Mouse (Mus musculus): ENCODE data around the gene Slc19a1. TPM values are rescaled to one million over a fixed set of nuclear protein-coding genes. Genes with fewer than 3 reads are reported as not detected.

Slc19a1 gene
- polyA plus RNA-seq, 1 experiment from 2014 or later, result 8.1 TPM

- ATAC-seq (no peak), DNase-seq (ENCODE audit: low spot score) (no peak)
- no peak overlapping the region for H3K4me2 ChIP-seq (replicated peaks; ENCODE audit: low read depth, low read length)
- H3K27me3 ChIP-seq (replicated peaks; ENCODE audit: insufficient read depth, low read length), result no peaks in the 10 kb centered on the region
- TF ChIP-seq EP300 (IDR thresholded peaks at IDR 0.05) (no peak), CTCF (IDR thresholded peaks at IDR 0.05) (no peak)
- H3K9ac ChIP-seq (replicated peaks; ENCODE audit: low read depth), result no peak overlapping the region
- 87% methylated on average over 7 of the region's 7 CpGs for WGBS
- no peaks in the 10 kb centered on the region for H3K4me1 ChIP-seq (ENCODE audit: insufficient read depth, low read depth, low read length)
- no peak overlapping the region for H3K27ac ChIP-seq (ENCODE audit: low read length)
- H3K9me3 ChIP-seq (ENCODE audit: low read length), result no peaks in the 10 kb centered on the region
- H3K36me3 ChIP-seq (ENCODE audit: insufficient read depth, low read length), result peaks cover 3% of the 10 kb centered on the region; the same call in 1 of the 2 replicates
- H3K4me3 ChIP-seq (ENCODE audit: low read depth, low read length), result no peak overlapping the region
These were observed 36.4 kb downstream of the Slc19a1 start for GRCm38 (mm10) chr10:77068469-77068868.

GRCm38 (mm10) chr10:77070072-77070471 is 38.0 kb downstream of the Slc19a1 start:
- 51% methylated on average over 4 of the region's 4 CpGs for WGBS
- Histone ChIP-seq H3K4me1 (ENCODE audit: insufficient read depth, low read depth, low read length) (no peaks in the 10 kb centered on the region), H3K4me3 (ENCODE audit: low read depth, low read length) (no peak overlapping the region), H3K9ac (replicated peaks; ENCODE audit: low read depth) (no peak overlapping the region), H3K36me3 (ENCODE audit: insufficient read depth, low read length) (peaks cover 5% of the 10 kb centered on the region; the same call in 1 of the 2 replicates), H3K9me3 (ENCODE audit: low read length) (no peaks in the 10 kb centered on the region), H3K27me3 (replicated peaks; ENCODE audit: insufficient read depth, low read length) (no peaks in the 10 kb centered on the region), H3K4me2 (replicated peaks; ENCODE audit: low read depth, low read length) (no peak overlapping the region), H3K27ac (ENCODE audit: low read length) (no peak overlapping the region)
- DNase-seq (ENCODE audit: low spot score) (peak; percentile 51), ATAC-seq (peak; percentile 53)
- no peak for TF ChIP-seq EP300 (IDR thresholded peaks at IDR 0.05)
- peak; percentile 81 for TF ChIP-seq CTCF (IDR thresholded peaks at IDR 0.05)

- no peak for ATAC-seq
- Histone ChIP-seq H3K4me1 (ENCODE audit: insufficient read depth, low read depth, low read length) (no peaks in the 10 kb centered on the region), H3K27ac (ENCODE audit: low read length) (no peak overlapping the region), H3K9ac (replicated peaks; ENCODE audit: low read depth) (no peak overlapping the region), H3K4me3 (ENCODE audit: low read depth, low read length) (no peak overlapping the region), H3K4me2 (replicated peaks; ENCODE audit: low read depth, low read length) (no peak overlapping the region), H3K27me3 (replicated peaks; ENCODE audit: insufficient read depth, low read length) (no peaks in the 10 kb centered on the region), H3K36me3 (ENCODE audit: insufficient read depth, low read length) (peaks cover 5% of the 10 kb centered on the region; the same call in 1 of the 2 replicates), H3K9me3 (ENCODE audit: low read length) (no peaks in the 10 kb centered on the region)
- TF ChIP-seq CTCF (IDR thresholded peaks at IDR 0.05), result no peak
- TF ChIP-seq EP300 (IDR thresholded peaks at IDR 0.05), result no peak
- no peak for DNase-seq (ENCODE audit: low spot score)
- 64% methylated on average over 4 of the region's 4 CpGs for WGBS
These were observed 42.4 kb downstream of the Slc19a1 start for GRCm38 (mm10) chr10:77074276-77074974.

- Histone ChIP-seq H3K9me3 (ENCODE audit: low read length) (no peaks in the 10 kb centered on the region), H3K4me3 (ENCODE audit: low read depth, low read length) (no peak overlapping the region), H3K4me1 (ENCODE audit: insufficient read depth, low read depth, low read length) (no peaks in the 10 kb centered on the region), H3K9ac (replicated peaks; ENCODE audit: low read depth) (no peak overlapping the region), H3K27me3 (replicated peaks; ENCODE audit: insufficient read depth, low read length) (no peaks in the 10 kb centered on the region), H3K27ac (ENCODE audit: low read length) (no peak overlapping the region), H3K36me3 (ENCODE audit: insufficient read depth, low read length) (peaks cover 2% of the 10 kb centered on the region; the same call in 1 of the 2 replicates), H3K4me2 (replicated peaks; ENCODE audit: low read depth, low read length) (no peak overlapping the region)
- DNase-seq (ENCODE audit: low spot score) (no peak), ATAC-seq (no peak)
- TF ChIP-seq EP300 (IDR thresholded peaks at IDR 0.05) (no peak), CTCF (IDR thresholded peaks at IDR 0.05) (no peak)
- WGBS, result 95% methylated on average over 4 of the region's 4 CpGs
These were observed 46.4 kb downstream of the Slc19a1 start for GRCm38 (mm10) chr10:77078456-77078855.

- Histone ChIP-seq H3K27ac (ENCODE audit: low read length) (no peak overlapping the region), H3K27me3 (replicated peaks; ENCODE audit: insufficient read depth, low read length) (no peaks in the 10 kb centered on the region), H3K4me2 (replicated peaks; ENCODE audit: low read depth, low read length) (no peak overlapping the region), H3K9ac (replicated peaks; ENCODE audit: low read depth) (no peak overlapping the region), H3K9me3 (ENCODE audit: low read length) (no peaks in the 10 kb centered on the region), H3K4me3 (ENCODE audit: low read depth, low read length) (no peak overlapping the region), H3K36me3 (ENCODE audit: insufficient read depth, low read length) (no peaks in the 10 kb centered on the region), H3K4me1 (ENCODE audit: insufficient read depth, low read depth, low read length) (no peaks in the 10 kb centered on the region)
- whole genome bisulfite sequencing, result 73% methylated on average over 8 of the region's 8 CpGs
- ATAC-seq, result no peak
- no peak for DNase-seq (ENCODE audit: low spot score)
- TF ChIP-seq CTCF (IDR thresholded peaks at IDR 0.05), result no peak
- TF ChIP-seq EP300 (IDR thresholded peaks at IDR 0.05), result no peak
These were observed 46.9 kb downstream of the Slc19a1 start for GRCm38 (mm10) chr10:77078961-77079360.

GRCm38 (mm10) chr10:77082453-77082852 is 50.4 kb downstream of the Slc19a1 start:
- no peak overlapping the region for H3K9ac ChIP-seq (replicated peaks; ENCODE audit: low read depth)
- H3K4me3 ChIP-seq (ENCODE audit: low read depth, low read length), result no peak overlapping the region
- DNase-seq (ENCODE audit: low spot score), result peak; percentile 90
- H3K27ac ChIP-seq (ENCODE audit: low read length), result no peak overlapping the region
- TF ChIP-seq EP300 (IDR thresholded peaks at IDR 0.05) (no peak), CTCF (IDR thresholded peaks at IDR 0.05) (peak; percentile 98)
- H3K36me3 ChIP-seq (ENCODE audit: insufficient read depth, low read length), result no peaks in the 10 kb centered on the region
- H3K4me1 ChIP-seq (ENCODE audit: insufficient read depth, low read depth, low read length), result no peaks in the 10 kb centered on the region
- peak; percentile 59 for ATAC-seq
- H3K27me3 ChIP-seq (replicated peaks; ENCODE audit: insufficient read depth, low read length), result no peaks in the 10 kb centered on the region
- no peak overlapping the region for H3K4me2 ChIP-seq (replicated peaks; ENCODE audit: low read depth, low read length)
- no peaks in the 10 kb centered on the region for H3K9me3 ChIP-seq (ENCODE audit: low read length)
- WGBS, result 9% methylated on average over 3 of the region's 3 CpGs

All from lung, postnatal 0 days (tissue).